Mouse (Mus musculus): ENCODE measurements around the gene Acly. TPM values are rescaled to one million over a fixed set of nuclear protein-coding genes. Genes with fewer than 3 reads are reported as not detected.

The Acly gene
- polyA plus RNA-seq, 1 experiment from 2014 or later: 159 TPM

Small RNAs within 50 kb of the gene (microRNA-seq; reads per million reads assigned to microRNA genes)
- gene Gm27374 (ENCODE audit: borderline number of aligned reads) (not detected), gene Mir7116 (ENCODE audit: borderline number of aligned reads) (1.1 reads per million)

Other genes with a start within 250 kb of the Acly start
- gene Eif1, start 208.1 kb downstream of the Acly start, polyA plus RNA-seq (2014; fragmentation: Nextera tagmentation; extraction: Ambion mirVana): 2,121 and 2,222 TPM in 2 replicates
- gene Gast, start 193.6 kb downstream of the Acly start, polyA plus RNA-seq (2014; fragmentation: Nextera tagmentation; extraction: Ambion mirVana): not detected in 2 replicates
- 0.82 and 1.5 TPM in 2 replicates for gene Hap1, start 171.9 kb downstream of the Acly start, polyA plus RNA-seq (2014; fragmentation: Nextera tagmentation; extraction: Ambion mirVana)
- 38.8 and 41.6 TPM in 2 replicates for gene Jup, start 130.2 kb downstream of the Acly start, polyA plus RNA-seq (2014; fragmentation: Nextera tagmentation; extraction: Ambion mirVana)
- 24.5 and 25.8 TPM in 2 replicates for gene P3h4, start 113.2 kb downstream of the Acly start, polyA plus RNA-seq (2014; fragmentation: Nextera tagmentation; extraction: Ambion mirVana)
- gene Fkbp10, start 112.3 kb downstream of the Acly start, polyA plus RNA-seq (2014; fragmentation: Nextera tagmentation; extraction: Ambion mirVana): 39.9 and 43.2 TPM in 2 replicates
- 70.4 and 74.0 TPM in 2 replicates for gene Nt5c3b, start 86.2 kb downstream of the Acly start, polyA plus RNA-seq (2014; fragmentation: Nextera tagmentation; extraction: Ambion mirVana)
- 0.31 and 0.36 TPM in 2 replicates for gene Klhl10, start 86.1 kb downstream of the Acly start, polyA plus RNA-seq (2014; fragmentation: Nextera tagmentation; extraction: Ambion mirVana)
- gene Klhl11, start 55.3 kb downstream of the Acly start, polyA plus RNA-seq (2014; fragmentation: Nextera tagmentation; extraction: Ambion mirVana): 6.3 and 6.7 TPM in 2 replicates
- gene Ttc25, start 17.6 kb upstream of the Acly start, polyA plus RNA-seq (2014; fragmentation: Nextera tagmentation; extraction: Ambion mirVana): 0.18 and 0.26 TPM in 2 replicates
- gene Cnp, start 46.9 kb upstream of the Acly start, polyA plus RNA-seq (2014; fragmentation: Nextera tagmentation; extraction: Ambion mirVana): 19.4 and 19.7 TPM in 2 replicates
- gene Nkiras2, start 91.2 kb upstream of the Acly start, polyA plus RNA-seq (2014; fragmentation: Nextera tagmentation; extraction: Ambion mirVana): 35.4 and 36.5 TPM in 2 replicates
- gene Dnajc7, start 92.2 kb upstream of the Acly start, polyA plus RNA-seq (2014; fragmentation: Nextera tagmentation; extraction: Ambion mirVana): 70.6 and 70.8 TPM in 2 replicates
- gene Zfp385c, start 164.5 kb upstream of the Acly start, polyA plus RNA-seq (2014; fragmentation: Nextera tagmentation; extraction: Ambion mirVana): not detected in 2 replicates
- gene Dhx58, start 176.3 kb upstream of the Acly start, polyA plus RNA-seq (2014; fragmentation: Nextera tagmentation; extraction: Ambion mirVana): 2.5 and 3.7 TPM in 2 replicates
- gene Kat2a, start 184.5 kb upstream of the Acly start, polyA plus RNA-seq (2014; fragmentation: Nextera tagmentation; extraction: Ambion mirVana): 66.3 and 75.7 TPM in 2 replicates
- 0.27 and 0.30 TPM in 2 replicates for gene Hspb9, start 185.8 kb upstream of the Acly start, polyA plus RNA-seq (2014; fragmentation: Nextera tagmentation; extraction: Ambion mirVana)
- 51.2 TPM in 2 replicates for gene Rab5c, start 210.2 kb upstream of the Acly start, polyA plus RNA-seq (2014; fragmentation: Nextera tagmentation; extraction: Ambion mirVana)
- not detected in 2 replicates for gene Kcnh4, start 231.9 kb upstream of the Acly start, polyA plus RNA-seq (2014; fragmentation: Nextera tagmentation; extraction: Ambion mirVana)
- gene Hcrt, start 234.9 kb upstream of the Acly start, polyA plus RNA-seq (2014; fragmentation: Nextera tagmentation; extraction: Ambion mirVana): not detected in 2 replicates
- gene Ghdc, start 243.0 kb upstream of the Acly start, polyA plus RNA-seq (2014; fragmentation: Nextera tagmentation; extraction: Ambion mirVana): 3.1 and 3.8 TPM in 2 replicates